Mouse (Mus musculus): ENCODE measurements around the gene Arid2. TPM values are rescaled to one million over a fixed set of nuclear protein-coding genes. Genes with fewer than 3 reads are reported as not detected.

The Arid2 gene
- polyA plus RNA-seq, 1 experiment from 2014 or later: 47.4 TPM

DNA sequence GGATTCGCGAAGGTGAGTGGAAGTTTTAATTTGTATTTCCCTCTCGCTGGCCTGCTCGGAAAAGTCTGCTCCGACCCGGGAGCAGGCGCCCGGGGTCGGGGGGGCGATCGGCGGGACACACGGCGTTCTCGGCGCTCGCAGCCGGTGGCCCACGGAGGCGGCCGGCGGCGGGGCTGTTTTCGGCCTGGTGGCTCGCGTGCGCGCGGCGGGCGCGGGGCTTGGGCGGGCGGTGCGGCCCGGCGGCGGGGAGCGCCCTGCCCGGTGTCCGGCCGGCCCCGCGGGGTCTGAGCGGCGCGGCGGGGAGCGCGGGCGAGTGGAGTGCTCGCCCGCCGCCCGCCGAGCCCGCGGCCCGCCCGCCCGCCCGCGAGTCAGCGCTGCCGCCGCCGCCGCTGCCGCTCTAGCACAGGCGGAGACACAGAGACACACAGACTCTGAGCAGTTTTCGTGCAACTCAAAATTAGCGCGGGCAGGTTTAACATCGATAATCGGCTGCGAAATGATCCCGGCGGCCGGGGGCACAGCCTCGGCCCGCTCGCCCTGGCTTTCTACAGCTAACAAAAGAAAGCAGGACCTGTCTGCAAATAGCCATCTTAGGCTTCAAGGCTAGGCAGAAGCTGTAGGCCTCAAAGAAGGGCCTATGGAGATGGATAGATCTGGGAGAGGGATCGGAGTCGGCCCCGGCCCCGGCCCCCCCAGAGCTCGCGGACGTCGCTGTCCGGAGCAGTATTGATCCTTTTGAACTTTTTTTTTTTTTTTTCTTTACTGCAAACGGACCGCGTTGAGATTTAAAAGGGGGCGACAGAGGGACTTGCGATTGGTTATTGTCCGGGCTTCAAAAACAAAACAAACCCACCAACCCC, 888 bp downstream of the Arid2 start:
- Histone ChIP-seq H3K9me3 (ENCODE audit: control insufficient read depth, low read length) (no peaks in the 10 kb centered on the region), H3K27ac (ENCODE audit: low read depth, low read length) (peak overlapping the region; percentile 100), H3K9ac (ENCODE audit: low read length) (peak overlapping the region; percentile 100), H3K36me3 (ENCODE audit: control insufficient read depth, insufficient read depth, low read length) (no peaks in the 10 kb centered on the region; the same call in none of the 2 replicates), H3K4me3 (ENCODE audit: low read depth, low read length) (peak overlapping the region; percentile 95), H3K4me1 (replicated peaks; ENCODE audit: control insufficient read depth, insufficient read depth, low read length) (peaks cover 2% of the 10 kb centered on the region; the same call in 1 of the 2 replicates), H3K27me3 (ENCODE audit: control insufficient read depth, insufficient read depth, low read length) (no peaks in the 10 kb centered on the region), H3K4me2 (ENCODE audit: low read depth, low read length, severe bottlenecking) (peak overlapping the region; percentile 77)
- DNase-seq (ENCODE audit: low spot score): peak; percentile 79
- no peak for ATAC-seq (replicated peaks; ENCODE audit: low FRiP score)
- WGBS: under 1% methylated on average over 80 of the region's 97 CpGs

DNA sequence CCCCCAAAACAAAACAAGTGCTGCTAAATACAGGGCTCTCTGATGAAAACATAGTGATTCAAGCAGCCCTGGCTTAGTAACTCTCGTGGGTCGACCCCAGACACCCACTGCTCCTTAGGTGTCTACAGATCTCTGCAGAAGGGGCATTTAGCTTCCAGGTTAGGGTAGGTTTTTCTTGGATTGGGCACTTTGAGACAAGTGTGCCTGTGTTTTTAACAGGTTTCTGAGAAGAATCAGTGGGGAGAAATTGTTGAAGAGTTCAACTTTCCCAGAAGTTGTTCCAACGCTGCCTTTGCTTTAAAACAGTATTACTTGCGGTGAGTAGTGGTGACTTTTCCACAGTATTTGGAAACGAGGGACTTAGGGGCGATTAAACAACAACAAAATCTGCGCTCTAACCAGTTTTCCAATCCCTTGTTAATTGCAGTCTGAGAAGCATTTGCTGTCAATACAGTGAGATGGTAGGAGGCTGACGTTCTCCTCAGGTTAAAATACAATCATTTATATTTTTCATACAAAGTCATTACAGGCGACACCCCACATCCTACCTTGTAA, 1.6 kb downstream of the Arid2 start:
- Histone ChIP-seq H3K36me3 (ENCODE audit: control insufficient read depth, insufficient read depth, low read length) (no peaks in the 10 kb centered on the region; the same call in none of the 2 replicates), H3K9me3 (ENCODE audit: control insufficient read depth, low read length) (no peaks in the 10 kb centered on the region), H3K9ac (ENCODE audit: low read length) (peak overlapping the region; percentile 100), H3K4me3 (ENCODE audit: low read depth, low read length) (peak overlapping the region; percentile 95), H3K27me3 (ENCODE audit: control insufficient read depth, insufficient read depth, low read length) (no peaks in the 10 kb centered on the region), H3K27ac (ENCODE audit: low read depth, low read length) (peak overlapping the region; percentile 100; the same call in 1 of the 2 replicates), H3K4me1 (replicated peaks; ENCODE audit: control insufficient read depth, insufficient read depth, low read length) (peaks cover 2% of the 10 kb centered on the region; the same call in 1 of the 2 replicates), H3K4me2 (ENCODE audit: low read depth, low read length, severe bottlenecking) (peak overlapping the region; percentile 77)
- no peak for ATAC-seq (replicated peaks; ENCODE audit: low FRiP score)
- DNase-seq (ENCODE audit: low spot score): no peak
- 3% methylated on average over 9 of the region's 9 CpGs for WGBS

DNA sequence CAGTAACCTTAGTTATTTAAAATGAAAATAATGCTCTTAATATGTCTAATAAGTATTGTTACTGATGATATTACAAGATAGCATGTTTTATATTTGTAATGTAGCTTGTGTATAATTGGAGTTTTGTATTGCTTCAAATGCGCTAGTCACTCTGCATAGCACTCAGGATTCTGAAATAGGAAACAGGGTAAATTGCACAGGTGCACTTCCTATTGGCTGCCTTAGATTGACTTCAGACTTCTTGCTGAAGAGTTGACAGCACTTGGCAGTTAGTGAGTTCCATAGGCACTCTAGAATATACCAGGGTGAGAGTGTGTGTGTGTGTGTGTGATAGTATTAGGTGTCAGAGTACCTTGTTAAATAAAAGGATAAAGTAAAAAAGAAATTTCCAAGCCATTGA, 2.7 kb downstream of the Arid2 start:
- ATAC-seq (replicated peaks; ENCODE audit: low FRiP score) (no peak), DNase-seq (ENCODE audit: low spot score) (no peak)
- Histone ChIP-seq H3K4me2 (ENCODE audit: low read depth, low read length, severe bottlenecking) (peak overlapping the region; percentile 27; the same call in 1 of the 2 replicates), H3K4me1 (replicated peaks; ENCODE audit: control insufficient read depth, insufficient read depth, low read length) (peaks cover 2% of the 10 kb centered on the region; the same call in 1 of the 2 replicates), H3K27me3 (ENCODE audit: control insufficient read depth, insufficient read depth, low read length) (no peaks in the 10 kb centered on the region), H3K9me3 (ENCODE audit: control insufficient read depth, low read length) (no peaks in the 10 kb centered on the region), H3K4me3 (ENCODE audit: low read depth, low read length) (no peak overlapping the region), H3K36me3 (ENCODE audit: control insufficient read depth, insufficient read depth, low read length) (no peaks in the 10 kb centered on the region; the same call in none of the 2 replicates), H3K9ac (ENCODE audit: low read length) (peak overlapping the region; percentile 29; the same call in 1 of the 2 replicates), H3K27ac (ENCODE audit: low read depth, low read length) (no peak overlapping the region)
- WGBS: 71% methylated on average over 1 of the region's 1 CpGs

DNA sequence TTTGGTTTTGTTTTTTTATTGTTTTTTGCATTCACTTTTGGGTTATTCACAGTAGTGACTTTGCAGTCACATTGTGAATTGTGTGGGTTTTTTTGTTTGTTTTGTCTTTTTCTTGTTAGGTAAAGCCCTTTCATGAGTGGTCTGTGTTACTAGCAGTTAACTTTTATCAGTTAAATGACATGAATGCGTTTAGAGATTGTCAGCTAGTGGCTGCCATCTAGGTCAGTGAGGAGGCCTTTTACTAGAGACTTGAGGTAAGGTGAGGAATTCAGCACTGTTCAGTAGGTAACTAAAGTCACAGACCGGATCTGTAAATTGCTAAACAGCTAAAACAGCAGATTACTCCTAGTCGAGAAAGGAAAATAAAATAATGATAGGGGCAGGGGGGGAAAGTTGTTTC, 6.1 kb downstream of the Arid2 start:
- ATAC-seq (replicated peaks; ENCODE audit: low FRiP score) (no peak), DNase-seq (ENCODE audit: low spot score) (no peak)
- Histone ChIP-seq H3K4me2 (ENCODE audit: low read depth, low read length, severe bottlenecking) (no peak overlapping the region), H3K36me3 (ENCODE audit: control insufficient read depth, insufficient read depth, low read length) (no peaks in the 10 kb centered on the region; the same call in none of the 2 replicates), H3K9ac (ENCODE audit: low read length) (no peak overlapping the region), H3K27ac (ENCODE audit: low read depth, low read length) (no peak overlapping the region), H3K4me1 (replicated peaks; ENCODE audit: control insufficient read depth, insufficient read depth, low read length) (peaks cover 2% of the 10 kb centered on the region; the same call in 1 of the 2 replicates), H3K4me3 (ENCODE audit: low read depth, low read length) (no peak overlapping the region), H3K27me3 (ENCODE audit: control insufficient read depth, insufficient read depth, low read length) (no peaks in the 10 kb centered on the region), H3K9me3 (ENCODE audit: control insufficient read depth, low read length) (no peaks in the 10 kb centered on the region)
- 85% methylated on average over 3 of the region's 3 CpGs for WGBS

DNA sequence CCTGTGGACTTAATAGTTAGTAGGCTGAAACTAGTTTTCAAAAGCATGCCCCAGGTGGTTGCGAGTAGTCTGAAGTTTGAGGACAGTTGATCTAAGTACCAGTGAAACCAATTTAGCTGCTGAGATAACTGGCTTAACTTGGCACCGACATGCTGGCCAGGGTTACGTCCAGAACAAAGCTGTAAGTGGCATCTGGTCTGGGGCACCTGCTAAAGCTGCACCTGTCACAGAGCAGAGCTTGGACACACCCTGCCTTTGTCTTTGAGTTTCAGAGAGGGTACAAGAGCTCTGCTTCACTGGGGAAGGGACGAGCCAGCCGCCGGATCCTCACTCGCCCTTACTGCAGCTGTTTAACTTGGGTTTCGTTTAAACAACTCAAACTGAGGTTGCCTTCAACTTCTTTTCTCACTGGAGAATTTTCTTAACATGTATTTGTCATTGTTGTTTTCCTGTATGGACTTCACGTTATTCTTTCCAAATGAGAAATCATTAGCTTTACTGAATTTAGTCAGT, 9.8 kb downstream of the Arid2 start:
- Histone ChIP-seq H3K9me3 (ENCODE audit: control insufficient read depth, low read length) (no peaks in the 10 kb centered on the region), H3K4me1 (replicated peaks; ENCODE audit: control insufficient read depth, insufficient read depth, low read length) (no peaks in the 10 kb centered on the region), H3K4me3 (ENCODE audit: low read depth, low read length) (no peak overlapping the region), H3K27me3 (ENCODE audit: control insufficient read depth, insufficient read depth, low read length) (no peaks in the 10 kb centered on the region), H3K9ac (ENCODE audit: low read length) (no peak overlapping the region), H3K27ac (ENCODE audit: low read depth, low read length) (no peak overlapping the region; the same call in 1 of the 2 replicates), H3K36me3 (ENCODE audit: control insufficient read depth, insufficient read depth, low read length) (no peaks in the 10 kb centered on the region; the same call in 1 of the 2 replicates), H3K4me2 (ENCODE audit: low read depth, low read length, severe bottlenecking) (no peak overlapping the region)
- WGBS: 84% methylated on average over 9 of the region's 9 CpGs
- DNase-seq (ENCODE audit: low spot score): no peak
- no peak for ATAC-seq (replicated peaks; ENCODE audit: low FRiP score)

DNA sequence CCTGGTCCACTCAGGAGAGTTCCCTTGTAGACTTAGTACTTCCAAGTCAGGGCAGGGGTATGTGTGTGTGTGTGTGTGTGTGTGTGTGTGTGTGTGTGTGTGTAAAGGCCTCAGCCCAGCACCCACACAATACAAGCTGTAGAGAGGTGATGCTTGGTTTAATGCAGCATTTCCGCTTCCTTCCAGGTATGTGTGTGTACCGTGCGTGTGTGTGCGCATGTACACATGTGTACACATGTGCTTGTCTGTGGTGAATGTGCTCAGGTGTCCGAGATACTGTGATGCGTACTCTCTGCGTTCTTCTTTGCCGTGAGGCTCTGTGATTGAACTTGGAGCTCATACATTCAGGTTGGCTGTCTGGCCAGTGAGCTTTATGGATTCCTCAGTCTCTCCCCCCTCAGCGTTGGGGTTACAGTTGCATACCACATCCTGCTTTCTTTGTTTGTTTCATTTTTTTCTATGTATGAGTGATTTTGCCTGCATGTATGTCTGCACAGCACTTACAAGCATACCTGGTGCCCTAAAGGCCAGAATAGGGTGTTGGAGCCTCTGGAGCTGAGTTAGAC, 10.4 kb downstream of the Arid2 start:
- Histone ChIP-seq H3K9me3 (ENCODE audit: control insufficient read depth, low read length) (no peaks in the 10 kb centered on the region), H3K36me3 (ENCODE audit: control insufficient read depth, insufficient read depth, low read length) (no peaks in the 10 kb centered on the region; the same call in 1 of the 2 replicates), H3K4me1 (replicated peaks; ENCODE audit: control insufficient read depth, insufficient read depth, low read length) (no peaks in the 10 kb centered on the region), H3K27ac (ENCODE audit: low read depth, low read length) (no peak overlapping the region), H3K4me2 (ENCODE audit: low read depth, low read length, severe bottlenecking) (no peak overlapping the region), H3K4me3 (ENCODE audit: low read depth, low read length) (no peak overlapping the region), H3K27me3 (ENCODE audit: control insufficient read depth, insufficient read depth, low read length) (no peaks in the 10 kb centered on the region), H3K9ac (ENCODE audit: low read length) (no peak overlapping the region)
- WGBS: 95% methylated on average over 9 of the region's 9 CpGs
- ATAC-seq (replicated peaks; ENCODE audit: low FRiP score) (no peak), DNase-seq (ENCODE audit: low spot score) (no peak)

DNA sequence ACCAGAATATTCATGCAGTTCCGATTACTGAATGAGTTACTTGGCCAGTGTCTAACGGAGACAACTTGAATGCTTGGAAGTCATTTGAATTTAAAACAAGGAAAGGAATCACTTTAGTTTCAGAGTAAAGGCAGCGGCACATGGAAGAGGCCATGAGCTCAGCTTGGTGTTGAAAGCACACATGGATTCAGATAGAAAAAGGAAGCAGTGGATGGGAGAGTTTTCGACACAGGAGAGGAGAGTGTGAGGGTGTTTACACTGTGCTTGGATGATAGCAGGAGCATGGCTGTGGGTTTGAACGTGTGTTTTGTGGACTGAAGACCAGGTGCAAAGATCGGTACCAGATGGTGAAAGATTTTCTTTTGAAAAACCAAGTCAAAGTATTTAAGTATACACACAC, 22.0 kb downstream of the Arid2 start:
- ATAC-seq (replicated peaks; ENCODE audit: low FRiP score) (no peak), DNase-seq (ENCODE audit: low spot score) (no peak)
- Histone ChIP-seq H3K4me1 (replicated peaks; ENCODE audit: control insufficient read depth, insufficient read depth, low read length) (no peaks in the 10 kb centered on the region), H3K4me3 (ENCODE audit: low read depth, low read length) (no peak overlapping the region), H3K27ac (ENCODE audit: low read depth, low read length) (no peak overlapping the region), H3K27me3 (ENCODE audit: control insufficient read depth, insufficient read depth, low read length) (no peaks in the 10 kb centered on the region), H3K9me3 (ENCODE audit: control insufficient read depth, low read length) (no peaks in the 10 kb centered on the region), H3K36me3 (ENCODE audit: control insufficient read depth, insufficient read depth, low read length) (no peaks in the 10 kb centered on the region; the same call in 1 of the 2 replicates), H3K4me2 (ENCODE audit: low read depth, low read length, severe bottlenecking) (no peak overlapping the region), H3K9ac (ENCODE audit: low read length) (no peak overlapping the region)
- WGBS: 82% methylated on average over 6 of the region's 6 CpGs

DNA sequence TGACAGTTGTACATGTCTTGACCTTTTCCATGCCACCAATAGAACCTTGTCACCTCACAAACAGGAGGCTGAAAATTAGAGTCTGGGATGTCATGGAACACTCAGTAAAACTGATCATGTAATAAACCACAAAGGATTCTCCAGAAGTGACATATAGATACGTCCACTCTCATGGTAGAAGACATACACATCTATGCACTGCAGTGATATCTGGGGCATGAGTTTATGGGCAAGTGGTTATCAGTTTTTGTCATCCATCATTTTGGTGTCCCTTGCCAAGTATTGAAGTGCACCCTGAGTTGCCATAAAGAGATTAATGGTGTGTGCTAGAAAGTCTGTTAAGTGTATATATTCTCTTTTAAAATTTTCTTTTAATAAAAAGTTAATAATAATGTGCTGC, 25.6 kb downstream of the Arid2 start:
- ATAC-seq (replicated peaks; ENCODE audit: low FRiP score): no peak
- H3K9ac ChIP-seq (ENCODE audit: low read length): no peak overlapping the region
- DNase-seq (ENCODE audit: low spot score): no peak
- no peak overlapping the region for H3K27ac ChIP-seq (ENCODE audit: low read depth, low read length)
- H3K27me3 ChIP-seq (ENCODE audit: control insufficient read depth, insufficient read depth, low read length): no peaks in the 10 kb centered on the region
- no peaks in the 10 kb centered on the region for H3K4me1 ChIP-seq (replicated peaks; ENCODE audit: control insufficient read depth, insufficient read depth, low read length)
- no peak overlapping the region for H3K4me2 ChIP-seq (ENCODE audit: low read depth, low read length, severe bottlenecking)
- H3K36me3 ChIP-seq (ENCODE audit: control insufficient read depth, insufficient read depth, low read length): no peaks in the 10 kb centered on the region
- 86% methylated on average over 1 of the region's 1 CpGs for WGBS
- H3K9me3 ChIP-seq (ENCODE audit: control insufficient read depth, low read length): no peaks in the 10 kb centered on the region
- H3K4me3 ChIP-seq (ENCODE audit: low read depth, low read length): no peak overlapping the region

Data from forebrain, embryonic 11.5 days (tissue).